Mouse (Mus musculus) ES-E14 (cell line): ENCODE data around the gene Zmynd10.
A peak's percentile ranks its signal among the peaks of the same experiment; 100 is the strongest.

Experiments
- CHD2 ChIP-seq: IDR thresholded peaks from 2 replicates; pipeline ENCODE4 v1.6.1; 2014; ENCODE audit warnings: mild to moderate bottlenecking, low read depth, low read length, inconsistent platforms
- ZC3H11A ChIP-seq: IDR thresholded peaks from 2 replicates; pipeline ENCODE4 v1.6.1; 2012; ENCODE audit warnings: low read depth, mild to moderate bottlenecking, inconsistent platforms, low read length, borderline replicate concordance
- ZNF384 ChIP-seq: IDR thresholded peaks from 2 replicates; pipeline ENCODE4 v1.6.1; 2012; ENCODE audit warnings: low read depth, low read length, inconsistent platforms

DNA sequence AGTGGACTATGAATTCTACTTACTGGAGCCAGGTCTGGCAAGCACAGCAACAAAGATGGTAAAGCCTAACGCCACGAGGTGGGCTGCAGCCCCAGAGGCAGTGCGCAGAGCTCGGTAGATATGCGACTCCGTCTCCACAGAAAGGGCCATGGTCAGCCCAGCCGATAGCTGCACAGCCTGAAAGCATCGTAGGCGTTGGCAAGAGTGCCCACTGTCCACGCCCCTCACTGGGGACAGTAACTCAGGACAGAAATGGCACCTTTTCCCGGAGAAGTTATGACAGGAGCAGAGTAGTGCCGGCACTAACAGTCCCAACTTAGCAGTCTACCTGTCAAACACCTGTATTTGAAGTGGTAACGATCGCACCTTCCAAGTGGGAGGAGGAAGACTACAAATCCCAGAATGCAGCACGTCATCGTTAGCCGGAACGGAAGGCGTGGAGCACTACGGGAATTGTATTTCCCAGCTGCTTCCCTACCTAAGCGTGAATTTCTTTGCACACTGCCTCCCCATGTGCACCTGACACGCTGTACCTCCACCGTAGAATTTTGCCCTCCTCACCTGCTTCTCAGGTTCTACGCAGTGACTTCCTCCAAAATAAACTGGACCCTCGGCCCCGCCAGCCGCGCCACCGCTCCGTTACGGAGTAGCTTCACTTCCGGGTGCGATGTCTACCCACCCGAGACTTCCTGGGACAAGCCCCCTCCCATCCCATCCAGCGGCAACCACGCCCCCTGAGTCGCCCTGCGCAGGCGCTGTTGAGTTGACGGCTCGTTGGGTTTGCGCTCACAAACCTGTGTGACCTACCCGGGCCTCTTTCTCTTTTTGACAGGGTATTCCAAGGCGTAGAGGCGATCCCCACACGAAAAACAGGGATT, 5.4 kb upstream of the Zmynd10 start, which contains the start of the genes Cyb561d2 and Nprl2:
- no peak for TF ChIP-seq ZNF384
- TF ChIP-seq ZC3H11A: no peak
- TF ChIP-seq CHD2: peak; percentile 17; the same call in 1 of the 2 replicates
